Mouse (Mus musculus): ENCODE data around the gene Pcnx3.

DNA sequence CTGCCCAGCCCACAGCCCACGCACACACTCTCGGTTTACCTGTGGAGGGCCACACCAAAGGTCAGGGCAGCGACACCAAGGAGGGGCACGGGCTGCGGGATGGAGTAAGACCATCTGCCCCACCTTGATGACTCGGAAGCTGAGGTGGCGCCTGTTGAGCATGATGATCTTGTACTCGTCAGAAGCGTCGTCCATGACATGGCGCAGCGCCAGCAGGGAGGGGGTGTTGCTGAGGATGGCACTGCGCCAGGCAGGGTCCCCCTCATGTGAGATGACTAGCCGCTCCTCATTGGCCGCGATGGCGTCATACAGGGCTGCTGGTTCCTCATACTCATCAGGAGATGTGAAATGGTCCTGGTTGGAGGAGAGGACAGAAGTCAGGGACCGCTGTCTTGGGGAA is 22.3 kb downstream of the Pcnx3 start:
- TF ChIP-seq MYOD1 (IDR thresholded peaks at IDR 0.05; ENCODE audit: control insufficient read depth, insufficient read length, low read depth), result no peak
- TF ChIP-seq CTCF (IDR thresholded peaks at IDR 0.05; ENCODE audit: control insufficient read depth, insufficient read depth, insufficient read length), result no peak
- no peak for TF ChIP-seq CEBPB (IDR thresholded peaks at IDR 0.05; ENCODE audit: low read depth)
- TF ChIP-seq MAX (IDR thresholded peaks at IDR 0.05), result no peak
- TF ChIP-seq USF1 (IDR thresholded peaks at IDR 0.05; ENCODE audit: low read depth), result no peak
- TF ChIP-seq MYOG (IDR thresholded peaks at IDR 0.05; ENCODE audit: control insufficient read depth, extremely low read depth, insufficient read length), result no peak
